ENCODE assay signal across 8 mouse cellular contexts in the genomic region with DNA sequence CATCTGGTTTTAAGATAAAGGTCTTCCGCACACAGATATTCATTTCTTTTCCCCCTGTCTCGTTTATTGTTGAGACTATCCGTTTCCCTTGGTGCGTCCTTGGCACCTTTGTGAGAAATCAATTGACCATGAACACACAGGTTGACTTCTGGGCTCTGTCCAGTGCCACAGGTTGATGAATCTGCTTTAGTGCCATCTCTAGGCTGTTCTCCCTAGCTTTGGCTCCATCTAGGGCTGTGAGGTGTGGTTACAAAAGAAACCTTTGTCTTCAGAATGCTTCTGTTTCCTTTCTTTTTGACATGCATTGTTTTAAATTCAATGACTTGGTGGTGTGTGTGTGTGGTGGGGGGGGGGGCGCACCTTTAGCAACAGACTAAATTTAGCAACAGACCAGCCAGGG.
DNase-seq lines count a peak whose midpoint lies in the region; ATAC-seq and TF ChIP-seq lines count a peak whose summit lies in the region.

No protein-coding gene starts in this region.

- peaks cover 15% of the 10 kb centered on the region for H3K4me1 ChIP-seq in forebrain, embryonic 10.5 days
- peaks cover 11% of the 10 kb centered on the region for H3K4me1 ChIP-seq in forebrain, embryonic 15.5 days
- H3K4me1 ChIP-seq in lung, embryonic 14.5 days (ENCODE audit: insufficient read depth), result no peaks in the 10 kb centered on the region
- H3K4me1 ChIP-seq in intestine, embryonic 14.5 days (replicated peaks; ENCODE audit: control insufficient read depth, insufficient read depth, low read length), result no peaks in the 10 kb centered on the region
- H3K4me1 ChIP-seq in midbrain, postnatal 0 days (ENCODE audit: insufficient read depth, low read length), result no peaks in the 10 kb centered on the region

- H3K36me3 ChIP-seq in forebrain, embryonic 10.5 days (replicated peaks), result no peaks in the 10 kb centered on the region
- H3K36me3 ChIP-seq in forebrain, embryonic 15.5 days, result no peaks in the 10 kb centered on the region
- H3K36me3 ChIP-seq in lung, embryonic 14.5 days (ENCODE audit: insufficient read depth), result no peaks in the 10 kb centered on the region
- no peaks in the 10 kb centered on the region for H3K36me3 ChIP-seq in intestine, embryonic 14.5 days (ENCODE audit: control insufficient read depth, insufficient read depth, low read length)
- no peaks in the 10 kb centered on the region for H3K36me3 ChIP-seq in midbrain, postnatal 0 days (ENCODE audit: insufficient read depth, low read length)

- no peak overlapping the region for H3K4me2 ChIP-seq in forebrain, embryonic 15.5 days (replicated peaks)
- H3K4me2 ChIP-seq in lung, embryonic 14.5 days, result peak overlapping the region; percentile 55
- peak overlapping the region; percentile 47 for H3K4me2 ChIP-seq in intestine, embryonic 14.5 days (ENCODE audit: low read length)
- H3K4me2 ChIP-seq in midbrain, postnatal 0 days (ENCODE audit: low read depth, low read length, poor library complexity, severe bottlenecking), result no peak overlapping the region

- H3K27ac ChIP-seq in forebrain, embryonic 10.5 days, result peak overlapping the region; percentile 76
- H3K27ac ChIP-seq in forebrain, embryonic 15.5 days (replicated peaks), result no peak overlapping the region
- 0 out of 2 replicates have a peak overlapping the region, but pooled peaks have one; percentile 30 for H3K27ac ChIP-seq in lung, embryonic 14.5 days (ENCODE audit: low read depth)
- H3K27ac ChIP-seq in intestine, embryonic 14.5 days (ENCODE audit: low read depth), result no peak overlapping the region
- no peak overlapping the region for H3K27ac ChIP-seq in midbrain, postnatal 0 days (ENCODE audit: low read depth, low read length)

- no peak for ATAC-seq in forebrain, embryonic 15.5 days (replicated peaks)
- no peak; the same call in 1 of the 2 replicates for ATAC-seq in lung, embryonic 14.5 days (ENCODE audit: insufficient read depth)
- no peak for ATAC-seq in intestine, embryonic 14.5 days (replicated peaks; ENCODE audit: low FRiP score, low TSS enrichment, low read depth)
- no peak for ATAC-seq in midbrain, postnatal 0 days (ENCODE audit: low FRiP score)

- no peak overlapping the region for H3K9ac ChIP-seq in forebrain, embryonic 15.5 days (replicated peaks)
- H3K9ac ChIP-seq in lung, embryonic 14.5 days, result no peak overlapping the region
- no peak overlapping the region for H3K9ac ChIP-seq in intestine, embryonic 14.5 days (ENCODE audit: low read length)
- H3K9ac ChIP-seq in midbrain, postnatal 0 days (replicated peaks; ENCODE audit: low read length, poor library complexity, severe bottlenecking), result no peak overlapping the region

- no peak for TF ChIP-seq CTCF in lung, embryonic 14.5 days (IDR thresholded peaks at IDR 0.05; ENCODE audit: low read depth)
- TF ChIP-seq CTCF in midbrain, postnatal 0 days (IDR thresholded peaks at IDR 0.05), result 0 out of 2 replicates have a peak, but pooled peaks have one; percentile 4

- no peak for DNase-seq in forebrain, embryonic 10.5 days (ENCODE audit: extremely low spot score, low spot score)
- no peak for DNase-seq in lung, embryonic 14.5 days
- DNase-seq in lung, postnatal 14 days, result no peak
- DNase-seq in intestine, embryonic 14.5 days (ENCODE audit: low spot score), result no peak
- DNase-seq in midbrain, postnatal 0 days (ENCODE audit: low spot score), result peak; percentile 9
- no peak for DNase-seq in ovary, postnatal 14 days (ENCODE audit: low spot score)
- no peak for DNase-seq in thymus, postnatal 4 days

- peak overlapping the region; percentile 40 for H3K4me3 ChIP-seq in forebrain, embryonic 10.5 days
- H3K4me3 ChIP-seq in forebrain, embryonic 15.5 days, result no peak overlapping the region
- H3K4me3 ChIP-seq in lung, embryonic 14.5 days (ENCODE audit: low read depth, low read length), result no peak overlapping the region; the same call in 1 of the 2 replicates
- H3K4me3 ChIP-seq in intestine, embryonic 14.5 days (ENCODE audit: low read depth, low read length), result no peak overlapping the region
- H3K4me3 ChIP-seq in midbrain, postnatal 0 days (ENCODE audit: low read depth, low read length), result no peak overlapping the region

- H3K27me3 ChIP-seq in forebrain, embryonic 10.5 days (ENCODE audit: poor library complexity, severe bottlenecking), result no peaks in the 10 kb centered on the region
- H3K27me3 ChIP-seq in forebrain, embryonic 15.5 days, result no peaks in the 10 kb centered on the region
- no peaks in the 10 kb centered on the region for H3K27me3 ChIP-seq in lung, embryonic 14.5 days (ENCODE audit: insufficient read depth, low read length)
- no peaks in the 10 kb centered on the region for H3K27me3 ChIP-seq in intestine, embryonic 14.5 days (replicated peaks; ENCODE audit: control insufficient read depth, insufficient read depth, low read length)
- no peaks in the 10 kb centered on the region for H3K27me3 ChIP-seq in midbrain, postnatal 0 days (ENCODE audit: insufficient read depth, low read length)

- WGBS in forebrain, embryonic 10.5 days, result 50% methylated on average over 5 of the region's 5 CpGs
- 36% methylated on average over 5 of the region's 5 CpGs for WGBS in forebrain, embryonic 15.5 days
- 64% methylated on average over 5 of the region's 5 CpGs for WGBS in lung, embryonic 14.5 days
- 68% methylated on average over 5 of the region's 5 CpGs for WGBS in intestine, embryonic 14.5 days
- WGBS in midbrain, postnatal 0 days, result 60% methylated on average over 5 of the region's 5 CpGs

- H3K9me3 ChIP-seq in forebrain, embryonic 10.5 days, result no peaks in the 10 kb centered on the region
- no peaks in the 10 kb centered on the region for H3K9me3 ChIP-seq in forebrain, embryonic 15.5 days
- no peaks in the 10 kb centered on the region for H3K9me3 ChIP-seq in lung, embryonic 14.5 days (ENCODE audit: low read depth, low read length)
- H3K9me3 ChIP-seq in intestine, embryonic 14.5 days (ENCODE audit: control insufficient read depth, low read length), result no peaks in the 10 kb centered on the region
- no peaks in the 10 kb centered on the region for H3K9me3 ChIP-seq in midbrain, postnatal 0 days (ENCODE audit: low read length)

Comparison
In these comparisons a context has a peak if more than half of its experiments do, and no peak if none do; other contexts are left out.
1. H3K27ac ChIP-seq: peak in forebrain, embryonic 10.5 days (single experiment) and lung, embryonic 14.5 days (single experiment); none in forebrain, embryonic 15.5 days (single experiment), intestine, embryonic 14.5 days (single experiment) and midbrain, postnatal 0 days (single experiment).
2. H3K4me2 ChIP-seq: peak in lung, embryonic 14.5 days (single experiment) and intestine, embryonic 14.5 days (single experiment); none in forebrain, embryonic 15.5 days (single experiment) and midbrain, postnatal 0 days (single experiment).